27 mouse cellular contexts compared by ENCODE assay signal in the genomic region with DNA sequence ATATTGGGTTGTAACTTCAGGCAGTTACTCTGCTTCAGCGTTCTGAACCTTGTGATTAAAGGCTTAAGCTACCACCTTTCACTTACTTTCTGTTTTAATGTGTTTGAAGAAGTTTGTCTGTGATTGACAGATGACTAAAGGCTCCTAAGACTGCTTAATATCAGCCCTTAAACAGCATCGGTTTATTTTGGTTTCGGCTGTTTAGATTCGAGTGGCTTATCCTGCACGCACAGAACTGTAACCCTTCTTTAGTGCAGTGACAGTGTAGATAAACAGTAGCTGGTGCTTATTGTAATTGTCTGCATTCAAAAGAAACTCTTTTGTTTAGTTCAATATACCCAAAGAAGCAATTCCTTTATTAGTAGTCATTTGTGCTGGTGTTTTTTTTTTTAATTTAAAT. TPM values are rescaled to one million over a fixed set of nuclear protein-coding genes. Genes with fewer than 3 reads are reported as not detected.
"Had no signal": no experiment of that assay in that cellular context is flagged by ENCODE, and none has a peak within 500 bp of the region (broad histone marks: within the 10 kb centered on the region; RNA-seq: fewer than 3 reads in every experiment).

No protein-coding gene starts in this region.

- H3K4me2 ChIP-seq: limb, embryonic 13.5 days; lung, embryonic 14.5 days; midbrain, embryonic 12.5 days; midbrain, embryonic 15.5 days; neural tube, embryonic 12.5 days; neural tube, embryonic 15.5 days; stomach, embryonic 15.5 days had no signal

- H3K4me1 ChIP-seq: limb, embryonic 10.5 days; limb, embryonic 13.5 days; megakaryocyte, embryonic 14.5 days; midbrain, embryonic 12.5 days; midbrain, embryonic 15.5 days; neural tube, embryonic 12.5 days; neural tube, embryonic 15.5 days; stomach, embryonic 15.5 days had no signal

- H3K27ac ChIP-seq: limb, embryonic 10.5 days; limb, embryonic 13.5 days; macrophage; midbrain, embryonic 12.5 days; midbrain, embryonic 15.5 days; neural tube, embryonic 12.5 days; neural tube, embryonic 15.5 days; stomach, embryonic 15.5 days had no signal

- DNase-seq: kidney, adult 18-20 months; kidney, adult 9 months; kidney, postnatal 14 days; kidney, postnatal 4 days; lung, embryonic 14.5 days; right cerebral cortex, adult 18-20 months; right cerebral cortex, postnatal 14 days; spleen, adult 18-20 months; thymus, postnatal 25 days had no signal

- ATAC-seq: intestine, embryonic 16.5 days; lung, postnatal 0 days; midbrain, embryonic 15.5 days had no signal

- H3K9ac ChIP-seq: limb, embryonic 13.5 days; lung, embryonic 14.5 days; midbrain, embryonic 12.5 days; midbrain, embryonic 15.5 days; neural tube, embryonic 12.5 days; neural tube, embryonic 15.5 days; stomach, embryonic 15.5 days had no signal

- H3K9me3 ChIP-seq: limb, embryonic 10.5 days; limb, embryonic 13.5 days; megakaryocyte, embryonic 14.5 days; midbrain, embryonic 12.5 days; midbrain, embryonic 15.5 days; neural tube, embryonic 12.5 days; neural tube, embryonic 15.5 days; stomach, embryonic 15.5 days had no signal

- H3K4me3 ChIP-seq: limb, embryonic 10.5 days; limb, embryonic 13.5 days; megakaryocyte, embryonic 14.5 days; midbrain, embryonic 12.5 days; midbrain, embryonic 15.5 days; neural tube, embryonic 12.5 days; neural tube, embryonic 15.5 days; stomach, embryonic 15.5 days had no signal

- H3K36me3 ChIP-seq: limb, embryonic 10.5 days; limb, embryonic 13.5 days; midbrain, embryonic 12.5 days; midbrain, embryonic 15.5 days; neural tube, embryonic 12.5 days; neural tube, embryonic 15.5 days; stomach, embryonic 15.5 days had no signal

- H3K27me3 ChIP-seq: limb, embryonic 13.5 days; megakaryocyte, embryonic 14.5 days; midbrain, embryonic 12.5 days; midbrain, embryonic 15.5 days; neural tube, embryonic 12.5 days; neural tube, embryonic 15.5 days; stomach, embryonic 15.5 days had no signal

RNA-seq across cellular contexts. Expression of a gene that starts 2.7 kb away (rescaled TPM):
- total RNA-seq: layer of hippocampus, adult 18-20 months; layer of hippocampus, postnatal 14 days; left cerebral cortex, adult 8-10 months; left cerebral cortex, postnatal 14 days; liver, adult 2 months had no signal
- polyA plus RNA-seq: intestine, embryonic 16.5 days; kidney, embryonic 16.5 days; limb, embryonic 10.5 days; limb, embryonic 13.5 days; liver, adult 2 months; lung, embryonic 14.5 days; lung, postnatal 0 days; macrophage; midbrain, embryonic 12.5 days; midbrain, embryonic 15.5 days; neural tube, embryonic 12.5 days; neural tube, embryonic 15.5 days; stomach, embryonic 15.5 days; thymus, postnatal 0 days had no signal

RNA-seq across cellular contexts. Expression of a gene that starts 14.6 kb away (rescaled TPM):
- total RNA-seq: layer of hippocampus, adult 18-20 months; layer of hippocampus, postnatal 14 days; left cerebral cortex, adult 8-10 months; left cerebral cortex, postnatal 14 days; liver, adult 2 months had no signal
- polyA plus RNA-seq: intestine, embryonic 16.5 days; kidney, embryonic 16.5 days; limb, embryonic 10.5 days; limb, embryonic 13.5 days; liver, adult 2 months; lung, embryonic 14.5 days; lung, postnatal 0 days; macrophage; midbrain, embryonic 12.5 days; midbrain, embryonic 15.5 days; neural tube, embryonic 12.5 days; neural tube, embryonic 15.5 days; stomach, embryonic 15.5 days; thymus, postnatal 0 days had no signal

RNA-seq across cellular contexts. Expression of a gene that starts 24.3 kb away (rescaled TPM):
- total RNA-seq: layer of hippocampus, adult 18-20 months; layer of hippocampus, postnatal 14 days; left cerebral cortex, adult 8-10 months; left cerebral cortex, postnatal 14 days; liver, adult 2 months had no signal
- polyA plus RNA-seq: intestine, embryonic 16.5 days; kidney, embryonic 16.5 days; limb, embryonic 10.5 days; limb, embryonic 13.5 days; liver, adult 2 months; lung, embryonic 14.5 days; lung, postnatal 0 days; macrophage; midbrain, embryonic 12.5 days; midbrain, embryonic 15.5 days; neural tube, embryonic 12.5 days; neural tube, embryonic 15.5 days; stomach, embryonic 15.5 days; thymus, postnatal 0 days had no signal

RNA-seq across cellular contexts. Expression of a gene that starts 25.0 kb away (rescaled TPM):
- total RNA-seq: layer of hippocampus, adult 18-20 months; layer of hippocampus, postnatal 14 days; left cerebral cortex, adult 8-10 months; left cerebral cortex, postnatal 14 days; liver, adult 2 months had no signal
- polyA plus RNA-seq: intestine, embryonic 16.5 days; kidney, embryonic 16.5 days; limb, embryonic 10.5 days; limb, embryonic 13.5 days; liver, adult 2 months; lung, embryonic 14.5 days; lung, postnatal 0 days; macrophage; midbrain, embryonic 12.5 days; midbrain, embryonic 15.5 days; neural tube, embryonic 12.5 days; neural tube, embryonic 15.5 days; stomach, embryonic 15.5 days; thymus, postnatal 0 days had no signal

RNA-seq across cellular contexts. Expression of a gene that starts 40.1 kb away (rescaled TPM):
- total RNA-seq: layer of hippocampus, adult 18-20 months; layer of hippocampus, postnatal 14 days; left cerebral cortex, adult 8-10 months; left cerebral cortex, postnatal 14 days; liver, adult 2 months had no signal
- polyA plus RNA-seq: intestine, embryonic 16.5 days; kidney, embryonic 16.5 days; limb, embryonic 10.5 days; limb, embryonic 13.5 days; liver, adult 2 months; lung, embryonic 14.5 days; lung, postnatal 0 days; macrophage; midbrain, embryonic 12.5 days; midbrain, embryonic 15.5 days; neural tube, embryonic 12.5 days; neural tube, embryonic 15.5 days; stomach, embryonic 15.5 days; thymus, postnatal 0 days had no signal
